Mouse (Mus musculus): ENCODE measurements around the gene Mrpl54. TPM values are rescaled to one million over a fixed set of nuclear protein-coding genes. Genes with fewer than 3 reads are reported as not detected.

Mrpl54 gene
- polyA plus RNA-seq (2015; fragmentation: Nextera tagmentation; extraction: Ambion mirVana), result 244 and 260 TPM in 2 replicates

DNA sequence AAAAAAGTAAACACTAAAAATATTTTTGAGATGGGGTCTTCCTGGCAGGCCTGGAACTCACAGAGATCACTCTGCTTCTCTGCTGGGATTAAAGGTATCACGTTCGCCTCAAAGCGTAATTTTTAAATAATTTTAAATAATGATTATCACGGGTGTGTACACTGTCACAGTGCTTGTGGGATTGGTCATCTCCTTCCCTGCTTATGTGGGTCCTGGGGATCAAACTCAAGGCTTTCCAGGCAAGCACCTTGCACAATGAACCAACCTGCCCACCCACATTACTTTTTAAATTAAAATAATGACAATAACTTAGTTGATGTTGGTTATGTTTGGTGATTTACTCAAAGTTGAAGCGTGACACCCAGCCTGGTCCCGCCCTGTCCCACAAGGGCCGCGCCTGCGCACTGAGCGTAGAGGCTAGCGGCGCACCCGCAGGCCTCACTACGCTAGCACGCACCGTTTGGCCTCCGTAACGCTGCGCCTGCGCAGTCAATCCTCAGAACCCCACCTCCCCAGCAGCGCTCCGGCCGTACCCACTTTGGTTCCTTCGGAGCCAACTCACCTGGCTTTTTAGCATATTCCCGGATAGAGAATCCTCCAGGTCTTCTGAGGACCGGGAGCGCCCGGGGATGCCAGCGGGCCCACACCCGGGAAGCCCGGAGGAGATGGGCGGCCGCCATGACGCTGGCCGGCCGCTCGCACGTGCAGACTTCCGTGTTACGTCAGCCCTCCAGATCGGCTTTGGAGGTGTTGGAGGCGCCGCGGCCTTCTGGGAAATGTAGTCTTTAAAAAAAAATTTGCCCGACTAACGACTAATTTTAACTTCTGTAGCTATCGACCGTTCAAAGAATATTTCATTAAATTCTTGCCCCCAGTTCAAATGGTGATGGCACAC, at the start of gene Mrpl54, which contains the start of gene Apba3:
Mrpl54 (minus strand) TSS at position 724 of the 895 bp plus-strand sequence.
Apba3 (plus strand) TSS at position 750 of the 895 bp plus-strand sequence.
- Histone ChIP-seq H3K4me2 (peak within 1 kb of the TSS; percentile 92), H3K9me3 (no peaks in the 10 kb centered on the region), H3K36me3 (peaks cover 64% of the 10 kb centered on the region), H3K4me1 (peaks cover 25% of the 10 kb centered on the region), H3K27me3 (replicated peaks) (no peaks in the 10 kb centered on the region), H3K27ac (replicated peaks) (peak within 1 kb of the TSS; percentile 82), H3K9ac (peak within 1 kb of the TSS; percentile 97), H3K4me3 (peak within 1 kb of the TSS; percentile 87)
- ATAC-seq (ENCODE audit: extremely low read depth, insufficient number of reproducible peaks, low FRiP score, low TSS enrichment), result peak; percentile 84
- under 1% methylated on average over 48 of the region's 48 CpGs for WGBS

DNA sequence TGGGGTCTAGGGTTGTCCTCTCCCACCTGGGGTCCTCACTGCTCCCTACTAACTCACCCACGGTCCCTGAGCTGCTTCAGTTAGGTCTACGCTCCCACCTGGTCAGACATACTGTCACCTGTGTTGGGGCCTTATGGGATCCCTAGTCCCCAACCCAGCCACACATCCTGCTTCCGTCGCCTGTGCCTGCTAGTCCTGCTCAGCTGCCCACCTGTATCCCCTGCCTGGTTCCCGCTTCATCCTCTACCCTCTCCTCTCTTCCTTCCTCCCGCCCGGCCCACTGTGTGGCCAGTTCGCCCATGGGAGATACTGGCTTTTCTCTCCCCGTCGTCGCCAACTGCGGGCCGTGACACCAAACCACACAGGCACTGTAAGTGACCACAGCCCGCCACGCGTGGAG, 48.9 kb upstream of the Mrpl54 start:
- Histone ChIP-seq H3K4me3 (no peak overlapping the region), H3K27me3 (replicated peaks) (no peaks in the 10 kb centered on the region), H3K9ac (no peak overlapping the region), H3K27ac (replicated peaks) (no peak overlapping the region), H3K4me1 (peaks cover 39% of the 10 kb centered on the region), H3K36me3 (peaks cover 73% of the 10 kb centered on the region), H3K9me3 (no peaks in the 10 kb centered on the region), H3K4me2 (no peak overlapping the region)
- 87% methylated on average over 16 of the region's 16 CpGs for WGBS
- ATAC-seq (ENCODE audit: extremely low read depth, insufficient number of reproducible peaks, low FRiP score, low TSS enrichment), result no peak

DNA sequence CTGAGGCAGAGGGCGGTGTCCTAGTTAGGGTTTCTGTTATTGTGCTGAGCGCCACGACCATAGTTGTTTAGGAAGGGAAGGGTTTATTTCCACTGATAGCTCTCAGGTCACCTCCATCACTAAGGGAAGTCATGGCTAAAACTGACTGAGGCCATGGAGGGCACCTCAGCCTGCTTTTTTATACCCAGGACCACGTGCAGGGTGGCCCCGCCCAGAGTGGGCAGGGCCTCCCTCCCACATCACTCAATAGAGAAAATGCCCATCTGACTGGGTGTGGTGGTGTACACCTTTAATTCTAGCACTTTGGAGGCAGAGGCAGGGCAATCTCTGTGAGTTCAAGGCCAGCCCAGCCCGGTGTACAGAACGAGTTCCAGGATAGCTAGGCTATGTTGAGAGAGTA, 47.5 kb upstream of the Mrpl54 start:
- Histone ChIP-seq H3K27ac (replicated peaks) (no peak overlapping the region), H3K9me3 (no peaks in the 10 kb centered on the region), H3K36me3 (peaks cover 87% of the 10 kb centered on the region), H3K9ac (no peak overlapping the region), H3K4me2 (no peak overlapping the region), H3K4me1 (peaks cover 32% of the 10 kb centered on the region), H3K4me3 (no peak overlapping the region), H3K27me3 (replicated peaks) (no peaks in the 10 kb centered on the region)
- ATAC-seq (ENCODE audit: extremely low read depth, insufficient number of reproducible peaks, low FRiP score, low TSS enrichment), result no peak
- 81% methylated on average over 7 of the region's 7 CpGs for WGBS

DNA sequence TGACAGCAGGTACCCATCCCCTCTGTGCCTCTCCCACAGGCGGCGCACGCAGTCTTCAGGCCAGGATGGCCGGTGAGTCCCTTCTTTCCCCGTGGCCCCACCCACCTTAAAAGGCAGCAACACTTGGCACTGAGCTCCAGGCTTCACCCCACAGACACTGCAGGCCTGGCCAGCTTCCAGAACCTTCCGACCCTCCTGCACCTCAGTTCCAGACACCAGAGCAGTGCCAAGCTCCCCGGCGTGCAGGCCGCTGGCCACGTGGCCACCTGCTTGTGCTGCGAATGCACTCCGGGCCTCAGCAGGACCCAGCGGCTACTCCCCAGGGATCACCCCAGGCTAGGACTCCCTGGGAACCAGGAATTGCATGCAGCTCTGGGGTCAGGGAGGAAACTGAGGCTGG, 46.8 kb upstream of the Mrpl54 start:
- Histone ChIP-seq H3K4me1 (peaks cover 25% of the 10 kb centered on the region), H3K27ac (replicated peaks) (no peak overlapping the region), H3K4me3 (no peak overlapping the region), H3K9ac (no peak overlapping the region), H3K27me3 (replicated peaks) (no peaks in the 10 kb centered on the region), H3K4me2 (no peak overlapping the region), H3K36me3 (peaks cover 90% of the 10 kb centered on the region), H3K9me3 (no peaks in the 10 kb centered on the region)
- ATAC-seq (ENCODE audit: extremely low read depth, insufficient number of reproducible peaks, low FRiP score, low TSS enrichment), result no peak
- WGBS, result 93% methylated on average over 13 of the region's 13 CpGs

DNA sequence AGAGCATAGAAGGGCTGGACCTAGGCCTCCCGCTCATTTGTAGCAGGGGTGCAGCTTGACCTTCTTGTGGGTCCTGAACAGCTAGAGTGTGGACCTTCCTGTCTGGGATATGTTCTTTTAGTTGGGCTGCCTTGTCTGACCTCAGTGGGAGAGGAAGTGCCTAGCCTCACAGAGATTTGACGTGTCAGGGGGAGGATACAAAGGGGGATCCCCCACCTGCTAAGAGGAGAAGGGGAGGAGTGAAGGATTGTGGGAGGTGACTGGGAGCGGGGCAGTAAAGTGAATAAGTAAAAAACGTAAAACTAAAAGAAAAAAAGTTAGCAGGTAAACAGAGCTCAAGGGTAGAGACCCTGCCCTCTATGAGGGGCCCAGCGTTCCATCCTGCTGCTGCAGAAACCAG, 42.8 kb upstream of the Mrpl54 start:
- Histone ChIP-seq H3K36me3 (peaks cover 91% of the 10 kb centered on the region), H3K4me3 (no peak overlapping the region), H3K9me3 (no peaks in the 10 kb centered on the region), H3K27ac (replicated peaks) (no peak overlapping the region), H3K4me1 (peaks cover 6% of the 10 kb centered on the region), H3K4me2 (no peak overlapping the region), H3K9ac (no peak overlapping the region), H3K27me3 (replicated peaks) (no peaks in the 10 kb centered on the region)
- WGBS, result 89% methylated on average over 5 of the region's 5 CpGs
- ATAC-seq (ENCODE audit: extremely low read depth, insufficient number of reproducible peaks, low FRiP score, low TSS enrichment), result no peak

DNA sequence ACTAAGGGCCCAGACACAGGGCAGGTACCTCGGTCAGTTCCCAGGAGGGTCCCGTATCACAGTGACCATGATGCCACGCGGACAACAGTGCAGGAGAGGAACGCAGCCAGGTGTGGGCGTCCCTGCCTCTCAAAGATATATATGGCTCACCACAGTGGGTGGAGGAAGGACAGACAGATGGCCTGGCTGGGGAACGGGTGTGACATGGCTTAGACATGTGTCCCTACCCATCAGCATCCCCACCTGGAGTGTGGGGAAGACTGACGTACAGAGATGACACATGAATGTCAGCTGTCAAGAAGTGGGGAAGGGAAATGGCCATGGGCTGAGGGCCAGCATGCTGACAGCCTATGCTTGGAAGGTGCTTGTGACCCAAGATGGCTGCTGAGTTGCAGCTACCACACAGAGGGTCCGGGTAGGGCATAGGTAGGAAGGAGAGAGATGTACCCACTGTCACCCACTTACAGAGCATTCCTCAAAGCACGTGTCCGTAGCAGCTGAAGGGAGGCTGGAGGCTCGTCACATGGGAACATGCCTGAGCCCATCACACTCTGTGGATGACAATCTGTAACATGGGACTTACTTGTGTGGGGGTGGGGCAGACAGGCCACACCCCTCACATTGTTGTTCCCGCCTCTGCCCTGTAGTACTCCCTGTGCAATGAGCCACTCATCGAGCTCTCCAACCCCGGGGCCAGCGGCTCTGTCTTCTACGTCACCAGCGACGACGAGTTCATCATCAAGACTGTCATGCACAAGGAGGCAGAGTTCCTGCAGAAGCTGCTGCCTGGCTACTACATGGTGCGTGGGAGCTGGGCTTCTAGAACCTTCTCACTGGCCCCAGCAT, 40.3 kb upstream of the Mrpl54 start:
- Histone ChIP-seq H3K4me1 (peaks cover 32% of the 10 kb centered on the region), H3K9me3 (no peaks in the 10 kb centered on the region), H3K9ac (no peak overlapping the region), H3K4me2 (no peak overlapping the region), H3K4me3 (no peak overlapping the region), H3K27me3 (replicated peaks) (no peaks in the 10 kb centered on the region), H3K36me3 (peaks cover 66% of the 10 kb centered on the region), H3K27ac (replicated peaks) (no peak overlapping the region)
- ATAC-seq (ENCODE audit: extremely low read depth, insufficient number of reproducible peaks, low FRiP score, low TSS enrichment), result no peak
- 90% methylated on average over 21 of the region's 21 CpGs for WGBS

DNA sequence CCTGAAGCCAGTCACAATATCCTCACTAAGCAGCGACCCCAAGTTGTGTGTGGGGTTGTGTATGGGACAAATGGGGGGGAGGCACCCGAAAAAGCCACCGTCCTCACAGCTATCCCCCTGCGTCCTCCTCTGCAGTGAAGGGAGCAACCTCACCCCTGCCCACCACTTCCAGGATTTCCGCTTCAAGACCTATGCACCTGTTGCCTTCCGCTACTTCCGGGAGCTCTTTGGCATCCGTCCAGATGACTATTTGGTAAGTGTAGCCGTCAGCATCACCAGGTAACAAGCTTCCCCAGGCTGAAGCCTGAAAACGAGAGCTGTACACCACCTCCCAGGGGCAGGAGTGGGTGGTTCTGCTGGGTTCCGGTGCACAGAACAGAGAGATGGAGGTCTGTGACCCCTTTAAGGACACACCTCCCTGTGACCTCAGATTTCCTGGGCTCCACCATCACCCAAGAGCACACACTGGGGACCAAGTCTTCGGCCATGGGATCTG, 39.5 kb upstream of the Mrpl54 start:
- 94% methylated on average over 12 of the region's 12 CpGs for WGBS
- Histone ChIP-seq H3K9me3 (no peaks in the 10 kb centered on the region), H3K4me2 (no peak overlapping the region), H3K4me1 (peaks cover 40% of the 10 kb centered on the region), H3K27me3 (replicated peaks) (no peaks in the 10 kb centered on the region), H3K4me3 (no peak overlapping the region), H3K36me3 (peaks cover 57% of the 10 kb centered on the region), H3K27ac (replicated peaks) (no peak overlapping the region), H3K9ac (no peak overlapping the region)
- ATAC-seq (ENCODE audit: extremely low read depth, insufficient number of reproducible peaks, low FRiP score, low TSS enrichment), result no peak

DNA sequence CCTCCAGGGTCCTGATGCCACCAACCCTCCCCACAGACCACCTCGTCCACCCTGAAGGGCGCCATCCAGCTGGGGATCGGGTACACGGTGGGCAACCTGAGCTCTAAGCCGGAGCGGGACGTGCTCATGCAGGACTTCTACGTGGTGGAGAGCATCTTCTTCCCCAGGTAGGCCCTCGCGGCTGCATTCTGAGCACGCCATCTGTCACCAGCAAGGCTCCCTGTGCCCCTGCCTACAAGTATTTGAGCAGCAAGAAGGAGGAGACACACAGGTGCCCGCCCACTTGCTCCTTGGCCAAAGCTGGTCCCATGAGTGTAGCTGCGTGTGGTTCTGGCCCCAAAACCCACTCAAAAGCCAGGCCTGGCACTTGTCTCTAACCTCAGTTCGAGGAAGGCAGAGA, 38.9 kb upstream of the Mrpl54 start:
- peaks cover 52% of the 10 kb centered on the region for H3K36me3 ChIP-seq

DNA sequence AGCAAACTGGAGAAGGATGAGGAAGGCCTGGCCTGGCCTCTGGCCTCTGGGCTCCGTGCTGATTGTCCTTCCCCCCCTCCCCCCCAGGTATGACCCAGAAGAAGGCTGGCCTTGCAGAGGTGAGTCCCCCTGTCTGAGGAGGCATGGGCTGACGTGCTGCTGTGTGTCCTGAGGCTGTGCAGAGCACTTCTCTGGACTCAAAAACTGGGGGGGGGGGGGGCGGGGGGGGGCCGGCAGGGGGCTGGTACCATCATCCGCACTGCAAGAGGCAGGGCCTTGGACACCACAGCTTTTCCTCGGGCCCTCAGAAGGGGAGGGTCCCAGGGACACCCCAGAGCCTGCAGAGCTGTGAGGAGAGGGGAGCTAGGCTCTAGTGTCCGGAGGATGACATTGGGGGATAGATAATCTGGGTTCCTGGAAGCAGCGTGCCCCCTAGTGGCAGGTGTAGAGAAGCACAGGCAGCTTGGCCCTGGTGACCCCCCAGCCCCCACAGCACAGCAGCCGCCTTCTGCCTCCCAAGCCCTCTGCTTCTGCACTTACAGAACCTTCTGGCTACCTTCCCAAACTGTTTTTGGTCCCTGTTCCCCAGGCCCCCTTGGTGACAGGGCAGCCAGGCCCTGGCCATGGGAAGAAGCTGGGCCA, 38.0 kb upstream of the Mrpl54 start:
- no peak overlapping the region for H3K9ac ChIP-seq
- no peak overlapping the region for H3K4me2 ChIP-seq
- ATAC-seq (ENCODE audit: extremely low read depth, insufficient number of reproducible peaks, low FRiP score, low TSS enrichment), result no peak
- H3K27ac ChIP-seq (replicated peaks), result no peak overlapping the region
- H3K36me3 ChIP-seq, result peaks cover 42% of the 10 kb centered on the region
- no peak overlapping the region for H3K4me3 ChIP-seq
- H3K27me3 ChIP-seq (replicated peaks), result no peaks in the 10 kb centered on the region
- H3K9me3 ChIP-seq, result no peaks in the 10 kb centered on the region
- H3K4me1 ChIP-seq, result peaks cover 55% of the 10 kb centered on the region
- 28% methylated on average over 7 of the region's 9 CpGs for WGBS

More for the DNA sequence above, 38.9 kb upstream of the Mrpl54 start:
- whole genome bisulfite sequencing, result 90% methylated on average over 14 of the region's 14 CpGs
- Histone ChIP-seq H3K4me2 (no peak overlapping the region), H3K27ac (replicated peaks) (no peak overlapping the region), H3K9me3 (no peaks in the 10 kb centered on the region), H3K4me3 (no peak overlapping the region), H3K9ac (no peak overlapping the region), H3K27me3 (replicated peaks) (no peaks in the 10 kb centered on the region), H3K4me1 (peaks cover 46% of the 10 kb centered on the region)
- no peak for ATAC-seq (ENCODE audit: extremely low read depth, insufficient number of reproducible peaks, low FRiP score, low TSS enrichment)

DNA sequence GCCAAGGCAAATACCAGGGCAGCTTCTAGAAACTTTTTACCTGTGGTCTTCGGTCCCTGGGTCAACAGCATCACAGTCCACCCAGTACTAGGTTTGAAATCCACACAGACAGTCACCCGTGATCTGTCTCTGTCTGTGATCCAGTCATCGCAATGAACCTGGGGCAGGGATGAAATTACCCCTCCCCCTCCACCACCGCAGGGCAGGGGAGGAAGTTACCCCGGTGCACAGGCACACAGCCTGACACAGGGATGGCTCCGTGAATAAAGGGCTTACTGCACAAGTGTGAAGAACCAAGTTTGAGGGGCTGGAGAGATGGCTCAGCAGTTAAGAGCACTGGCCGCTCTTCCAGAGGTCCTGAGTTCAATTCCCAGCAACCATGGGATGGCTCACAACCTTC, 37.0 kb upstream of the Mrpl54 start:
- H3K36me3 ChIP-seq, result peaks cover 33% of the 10 kb centered on the region
- ATAC-seq (ENCODE audit: extremely low read depth, insufficient number of reproducible peaks, low FRiP score, low TSS enrichment), result no peak
- no peak overlapping the region for H3K27ac ChIP-seq (replicated peaks)
- WGBS, result 71% methylated on average over 7 of the region's 7 CpGs
- H3K4me1 ChIP-seq, result peaks cover 65% of the 10 kb centered on the region
- no peak overlapping the region for H3K4me2 ChIP-seq
- H3K9me3 ChIP-seq, result no peaks in the 10 kb centered on the region
- no peaks in the 10 kb centered on the region for H3K27me3 ChIP-seq (replicated peaks)
- H3K9ac ChIP-seq, result peak overlapping the region; percentile 70
- H3K4me3 ChIP-seq, result no peak overlapping the region

DNA sequence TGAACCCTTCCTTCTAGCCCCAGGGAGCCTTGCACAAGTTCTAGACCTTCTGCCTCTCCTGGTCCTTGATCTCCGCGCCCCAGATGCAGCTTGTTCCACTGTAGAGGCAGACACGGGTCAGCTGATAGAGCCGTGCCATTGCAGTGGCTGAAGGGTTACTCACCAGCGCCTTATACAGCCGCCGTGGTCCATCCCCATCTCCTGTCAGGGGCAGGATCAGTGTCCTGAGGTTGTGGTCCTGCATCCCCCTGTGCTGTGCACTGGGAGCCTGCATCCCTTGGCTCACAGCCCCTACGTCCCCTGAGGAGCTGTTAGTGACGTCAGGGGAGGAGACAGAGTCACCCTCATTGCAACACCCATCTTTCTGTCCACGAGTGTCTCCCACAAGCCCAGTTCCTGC, 36.5 kb upstream of the Mrpl54 start:
- H3K4me1 ChIP-seq, result peaks cover 70% of the 10 kb centered on the region
- H3K9ac ChIP-seq, result peak overlapping the region; percentile 70
- H3K36me3 ChIP-seq, result peaks cover 28% of the 10 kb centered on the region
- H3K27me3 ChIP-seq (replicated peaks), result no peaks in the 10 kb centered on the region
- H3K27ac ChIP-seq (replicated peaks), result peak overlapping the region; percentile 70
- 54% methylated on average over 10 of the region's 10 CpGs for WGBS
- peak overlapping the region; percentile 22 for H3K4me3 ChIP-seq
- peak overlapping the region; percentile 49 for H3K4me2 ChIP-seq
- ATAC-seq (ENCODE audit: extremely low read depth, insufficient number of reproducible peaks, low FRiP score, low TSS enrichment), result no peak
- no peaks in the 10 kb centered on the region for H3K9me3 ChIP-seq

Data from heart, embryonic 13.5 days (tissue).